Mouse (Mus musculus): Measurements from ENCODE around the gene Myom3. TPM values are rescaled to one million over a fixed set of nuclear protein-coding genes. Genes with fewer than 3 reads are reported as not detected.

Myom3 gene
- total RNA-seq, 2 experiments from 2014 or later = 0.96 to 1.4 TPM

- intact Hi-C loops (cut with DNase I) = loop anchor here (5.0 kb wide), 1 partner anchor 37 kb away; the partner anchor contains the start of gene Srsf10
- Histone ChIP-seq H3K4me3 (no peak overlapping the region), H3K27ac (no peak overlapping the region)
- DNase-seq (ENCODE audit: extremely low spot score in 1 of 2, low spot score in 2 of 2) = no peak
- no peak for TF ChIP-seq CTCF (IDR thresholded peaks at IDR 0.05)
Measured at GRCm38 (mm10) chr4:135819826-135820526, 60.5 kb downstream of the Myom3 start.

GRCm38 (mm10) chr4:135821772-135822171 lies 62.3 kb downstream of the Myom3 start:
- DNase-seq (ENCODE audit: extremely low spot score in 1 of 2, low spot score in 2 of 2) = no peak
- Histone ChIP-seq H3K4me3 (no peak overlapping the region), H3K27ac (no peak overlapping the region)
- intact Hi-C loops (cut with DNase I) = loop anchor here (2.0 to 5.0 kb wide), 2 partner anchors 36 to 55 kb away; partner anchors contain the start of gene Srsf10
- TF ChIP-seq CTCF (IDR thresholded peaks at IDR 0.05) = no peak

GRCm38 (mm10) chr4:135823298-135823697 lies 63.8 kb downstream of the Myom3 start:
- peak; percentile 40 for TF ChIP-seq CTCF (IDR thresholded peaks at IDR 0.05)
- no peak overlapping the region for H3K4me3 ChIP-seq
- no peak overlapping the region for H3K27ac ChIP-seq
- intact Hi-C loops (cut with DNase I) = loop anchor here (2.0 to 5.0 kb wide), 2 partner anchors 34 to 54 kb away; partner anchors contain the start of gene Srsf10
- DNase-seq (ENCODE audit: extremely low spot score in 1 of 2, low spot score in 2 of 2) = no peak

DNA sequence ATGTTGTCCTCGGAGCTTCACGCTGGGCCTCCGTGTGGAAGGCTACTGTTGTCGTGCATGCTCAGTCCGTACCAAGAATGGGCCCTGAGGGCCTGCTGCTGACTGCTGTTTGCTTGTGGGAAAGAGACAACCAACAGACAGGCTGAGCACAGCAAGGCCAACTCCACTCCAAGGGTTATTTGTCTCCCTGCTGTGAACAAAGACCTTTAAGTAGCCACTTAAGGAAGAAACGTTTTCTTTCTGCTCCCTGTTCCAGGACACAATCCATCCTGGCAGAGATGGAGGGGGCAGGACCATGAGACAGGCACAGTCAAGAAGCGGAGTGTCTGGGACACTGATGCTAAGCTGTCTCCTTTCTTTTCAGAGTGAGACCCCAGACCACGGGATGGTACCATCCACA lies 64.7 kb downstream of the Myom3 start:
- no peak for TF ChIP-seq CTCF (IDR thresholded peaks at IDR 0.05)
- DNase-seq (ENCODE audit: extremely low spot score in 1 of 2, low spot score in 2 of 2) = no peak
- no peak overlapping the region for H3K27ac ChIP-seq
- H3K4me3 ChIP-seq = no peak overlapping the region
- intact Hi-C loops (cut with DNase I) = loop anchor here (5.0 kb wide), 1 partner anchor 33 kb away; the partner anchor contains the start of gene Srsf10

DNA sequence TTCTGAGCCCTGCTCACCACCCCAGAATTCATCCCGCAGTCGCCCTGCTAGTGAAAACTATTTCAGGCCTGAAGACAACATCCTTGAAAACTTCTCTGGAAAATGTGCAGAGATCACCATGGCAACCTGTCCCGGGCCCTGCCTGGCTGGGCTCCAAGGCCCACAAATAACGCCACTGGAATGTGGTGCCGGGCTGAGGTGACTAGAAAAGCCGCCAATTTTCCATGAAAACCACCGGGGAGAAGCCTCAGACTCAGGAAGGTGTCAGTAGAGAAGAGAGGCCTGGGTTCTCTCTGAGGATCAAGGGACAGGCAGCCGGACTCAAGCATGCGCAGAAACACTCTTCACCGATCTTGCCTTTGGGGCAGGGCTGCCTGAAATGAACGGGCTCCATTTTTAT lies 69.0 kb downstream of the Myom3 start:
- no peak for TF ChIP-seq CTCF (IDR thresholded peaks at IDR 0.05)
- no peak overlapping the region for H3K4me3 ChIP-seq
- H3K27ac ChIP-seq = peak overlapping the region; percentile 85
- intact Hi-C loops (cut with DNase I) = no loop called here
- peak; percentile 68 to 71 for DNase-seq (ENCODE audit: extremely low spot score in 1 of 2, low spot score in 2 of 2)

- no peak for DNase-seq (ENCODE audit: extremely low spot score in 1 of 2, low spot score in 2 of 2)
- intact Hi-C loops (cut with DNase I) = loop anchor here (2.0 kb wide), 1 partner anchor 23 kb away; the partner anchor contains the start of gene Srsf10
- TF ChIP-seq CTCF (IDR thresholded peaks at IDR 0.05) = no peak
- peak overlapping the region; percentile 78 for H3K27ac ChIP-seq
- H3K4me3 ChIP-seq = no peak overlapping the region
Measured at GRCm38 (mm10) chr4:135832070-135832469, 72.6 kb downstream of the Myom3 start.

DNA sequence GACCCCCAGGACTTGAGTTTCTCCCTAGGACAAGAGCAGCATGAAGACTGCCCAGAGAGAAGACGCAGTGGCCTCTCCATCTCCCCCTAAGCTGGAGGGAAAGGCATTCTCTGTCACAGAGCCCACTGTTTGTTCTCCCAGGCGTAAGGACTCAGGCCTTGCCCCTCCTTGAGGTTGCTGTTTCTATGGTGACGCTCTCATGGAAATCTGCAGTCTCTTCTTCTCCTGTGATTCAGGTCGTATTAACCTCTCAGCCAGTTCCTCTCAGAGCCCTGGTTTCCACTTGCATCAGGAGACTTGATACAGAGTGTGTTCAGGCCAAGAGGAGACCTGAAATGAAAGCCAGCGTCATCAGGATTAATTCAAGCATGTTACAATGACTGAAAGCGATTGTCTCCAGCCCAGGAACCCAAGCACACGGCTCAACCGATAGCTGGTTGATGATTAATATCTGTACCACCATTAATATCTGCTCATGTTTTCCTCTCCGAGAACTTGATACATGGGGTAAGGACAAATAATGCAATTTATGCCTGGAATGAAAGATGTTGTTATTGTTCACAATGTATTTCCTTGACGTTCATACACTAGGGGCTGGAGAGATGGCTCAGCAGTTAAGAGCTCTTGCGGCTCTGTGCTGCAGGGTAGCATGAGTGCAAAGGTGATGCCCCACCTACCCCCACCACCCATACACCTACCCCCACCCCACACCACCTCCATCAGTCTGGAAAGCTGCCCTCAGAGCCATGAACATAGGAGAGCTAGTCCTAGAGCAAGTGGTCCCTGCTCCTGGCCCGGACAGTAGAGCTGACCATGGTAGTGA lies 74.0 kb downstream of the Myom3 start:
- intact Hi-C loops (cut with DNase I) = loop anchor here (2.0 kb wide), 1 partner anchor 21 kb away; the partner anchor contains the start of gene Srsf10
- DNase-seq (ENCODE audit: extremely low spot score in 1 of 2, low spot score in 2 of 2) = no peak
- H3K4me3 ChIP-seq = no peak overlapping the region
- TF ChIP-seq CTCF (IDR thresholded peaks at IDR 0.05) = no peak
- H3K27ac ChIP-seq = no peak overlapping the region; the same call in 1 of the 2 replicates

- Histone ChIP-seq H3K27ac (no peak overlapping the region), H3K4me3 (no peak overlapping the region)
- TF ChIP-seq CTCF (IDR thresholded peaks at IDR 0.05) = no peak
- no peak for DNase-seq (ENCODE audit: extremely low spot score in 1 of 2, low spot score in 2 of 2)
- intact Hi-C loops (cut with DNase I) = no loop called here
Measured at GRCm38 (mm10) chr4:135834124-135834717, 74.7 kb downstream of the Myom3 start.

DNA sequence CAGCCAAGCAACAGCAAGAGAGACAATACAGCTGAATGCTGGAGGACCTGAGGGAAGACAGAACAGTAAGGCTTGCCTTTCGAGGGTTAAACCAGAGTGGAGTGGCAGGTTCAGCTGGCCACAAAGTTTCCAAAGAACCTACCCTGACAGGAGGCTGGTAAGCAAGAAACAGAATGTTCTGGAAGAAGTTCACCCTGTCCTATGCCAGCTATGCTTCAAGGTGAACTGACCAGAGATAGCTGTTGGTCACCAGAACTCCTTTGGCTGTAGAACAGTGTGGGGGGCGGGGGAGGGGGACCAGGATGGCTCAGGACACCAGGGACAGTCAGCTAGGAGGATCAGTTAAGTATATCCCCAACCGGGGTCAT lies 79.4 kb downstream of the Myom3 start:
- Histone ChIP-seq H3K4me3 (no peak overlapping the region), H3K27ac (no peak overlapping the region)
- intact Hi-C loops (cut with DNase I) = no loop called here
- TF ChIP-seq CTCF (IDR thresholded peaks at IDR 0.05) = no peak
- DNase-seq (ENCODE audit: extremely low spot score in 1 of 2, low spot score in 2 of 2) = no peak

- DNase-seq (ENCODE audit: extremely low spot score in 1 of 2, low spot score in 2 of 2) = no peak
- no peak for TF ChIP-seq CTCF (IDR thresholded peaks at IDR 0.05)
- Histone ChIP-seq H3K27ac (no peak overlapping the region), H3K4me3 (no peak overlapping the region)
- intact Hi-C loops (cut with DNase I) = no loop called here
Measured at GRCm38 (mm10) chr4:135839293-135840011, 79.9 kb downstream of the Myom3 start.

DNA sequence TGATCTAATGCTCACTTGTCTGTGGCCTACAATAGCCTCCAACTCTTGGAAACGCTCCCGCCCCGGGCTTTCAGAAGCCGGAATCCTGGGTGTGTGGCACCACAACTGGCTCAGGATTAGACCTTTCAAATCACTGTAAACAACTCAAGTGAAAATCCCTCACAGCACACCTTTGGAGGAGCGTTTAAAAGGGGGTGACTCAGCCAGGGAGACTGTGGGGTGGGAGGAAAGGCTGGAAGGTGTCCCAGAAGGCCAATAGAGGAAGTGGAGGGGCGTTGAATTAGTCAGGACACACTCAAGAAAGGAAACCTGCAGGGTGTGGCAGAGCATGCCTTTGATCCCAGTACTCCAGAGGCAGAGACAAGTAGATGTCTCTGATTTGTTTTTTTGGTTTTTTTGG lies 84.9 kb downstream of the Myom3 start:
- intact Hi-C loops (cut with DNase I) = no loop called here
- H3K4me3 ChIP-seq = no peak overlapping the region
- TF ChIP-seq CTCF (IDR thresholded peaks at IDR 0.05) = no peak
- DNase-seq (ENCODE audit: extremely low spot score in 1 of 2, low spot score in 2 of 2) = no peak
- H3K27ac ChIP-seq = no peak overlapping the region

Measured in left cerebral cortex, adult 2 months (tissue).